Mouse (Mus musculus) cerebellum, adult 11 months (tissue): ENCODE results near the gene Snx29.

Experiments used
- DNase-seq: peaks from one replicate; pipeline ENCODE4 v3.0.0; 2022

The Snx29 gene

DNA sequence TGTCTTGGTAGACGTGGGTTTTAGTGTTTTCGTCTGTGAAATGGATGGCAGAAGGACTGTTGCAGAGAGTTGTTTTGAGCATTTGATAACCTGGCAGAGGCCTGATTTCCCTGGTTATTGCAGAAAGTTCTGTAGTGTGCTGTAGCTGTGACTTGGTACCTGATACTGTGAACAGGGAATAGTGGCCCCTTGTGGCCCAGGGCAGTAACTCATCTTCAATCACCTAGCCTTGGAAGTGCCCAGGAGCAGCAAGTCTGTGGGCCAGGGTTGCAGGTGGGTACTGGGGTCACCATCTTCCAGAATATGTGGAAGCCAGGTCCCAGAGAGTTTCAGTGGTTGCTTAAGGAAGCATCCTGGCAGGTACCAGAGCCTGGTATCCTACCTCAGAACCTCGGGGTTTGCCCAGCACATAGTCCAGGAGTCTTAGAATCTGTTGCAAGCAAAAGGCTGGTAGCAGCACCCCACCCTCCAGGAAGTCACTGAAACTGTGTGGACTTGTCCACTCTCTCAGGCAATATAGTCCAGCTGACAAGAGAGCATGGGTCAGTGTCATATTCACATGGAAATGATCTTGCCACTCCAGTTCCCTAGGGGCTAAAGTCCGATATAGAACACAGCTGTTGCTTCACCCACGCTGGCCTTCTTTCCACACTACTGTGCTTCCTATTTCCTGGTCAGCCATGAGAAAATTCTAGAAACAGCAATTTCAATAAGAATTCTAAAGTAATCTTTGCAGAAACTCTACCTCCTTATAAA lies 281.1 kb downstream of the Snx29 start:
- DNase-seq, result peak; percentile 18

DNA sequence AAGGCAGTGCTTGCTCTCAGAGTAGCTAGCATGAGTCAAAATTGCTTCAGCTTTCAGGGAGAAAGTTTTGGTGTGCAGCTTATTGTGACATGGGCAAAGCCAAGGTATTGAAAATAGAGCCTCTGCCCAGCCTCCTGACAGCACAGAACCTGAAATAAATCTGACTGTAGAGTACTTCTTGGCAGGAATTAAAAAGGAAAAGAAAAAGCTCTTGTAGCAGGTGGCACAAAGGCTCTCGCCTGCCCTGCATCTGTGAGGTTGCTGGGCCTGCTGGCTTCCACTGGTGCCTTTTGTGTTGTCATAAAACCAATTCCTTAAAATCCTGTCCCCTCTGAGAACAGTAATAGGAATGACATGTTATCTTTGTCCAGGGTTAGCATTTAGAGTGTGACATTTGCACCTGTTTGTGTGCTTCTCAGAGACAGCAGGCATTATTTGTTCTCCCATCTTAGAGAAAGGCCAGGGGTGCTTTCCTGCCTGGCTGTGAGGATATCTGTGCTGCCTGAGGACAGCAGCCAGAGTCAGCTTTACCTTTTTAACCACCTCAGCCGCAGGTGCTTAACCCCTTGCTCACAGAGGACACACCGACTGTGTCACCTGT lies 289.9 kb downstream of the Snx29 start:
- no peak for DNase-seq

DNA sequence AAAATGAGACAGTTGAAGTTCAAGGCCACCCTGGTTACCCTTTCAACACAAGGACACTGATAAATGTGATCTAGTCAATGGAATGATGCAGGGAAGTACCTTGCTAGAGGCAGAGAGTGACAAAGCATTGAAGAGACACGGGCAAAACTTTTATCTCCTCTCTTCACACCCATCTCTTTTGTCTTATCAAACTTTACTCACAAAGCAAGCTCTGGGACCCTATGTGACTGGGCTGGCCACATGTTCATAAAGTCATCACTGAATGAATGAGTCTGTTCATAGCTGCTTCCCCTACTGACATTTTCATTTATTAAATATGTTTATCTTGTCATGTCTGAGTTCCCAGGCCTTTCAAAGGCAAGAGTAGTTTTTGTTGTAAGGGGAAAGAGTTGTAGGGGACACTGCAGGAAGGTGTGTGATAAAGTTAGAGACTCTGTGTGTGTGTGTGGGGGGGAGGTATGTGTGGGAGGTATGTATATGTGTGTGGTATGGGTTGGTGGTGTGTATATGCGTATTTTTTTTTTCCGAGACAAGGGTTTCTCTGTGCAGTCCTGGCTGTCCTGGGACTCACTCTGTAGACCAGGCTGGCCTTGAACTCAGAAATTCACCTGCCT lies 291.8 kb downstream of the Snx29 start:
- DNase-seq, result no peak

DNA sequence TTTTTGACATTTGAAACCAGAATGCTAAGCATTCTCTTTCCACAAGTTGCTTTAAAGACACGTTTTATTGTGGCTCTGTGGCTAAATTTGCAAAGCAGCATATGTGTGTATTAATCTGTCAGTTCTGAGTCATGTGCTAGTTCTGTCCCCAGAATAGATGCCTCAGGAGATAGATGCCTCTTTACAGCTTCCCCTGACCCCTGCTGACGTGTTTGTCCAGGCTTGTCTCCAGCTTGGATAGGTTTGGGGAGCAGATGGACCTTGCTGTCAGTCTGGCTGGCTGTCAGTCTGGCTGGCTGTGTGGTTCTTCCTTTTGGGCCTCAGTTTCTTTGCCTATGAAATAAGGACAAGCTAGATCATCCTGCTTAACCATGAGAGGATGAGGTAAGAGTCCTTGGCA lies 292.9 kb downstream of the Snx29 start:
- no peak for DNase-seq

GRCm38 (mm10) chr16:11619951-11620350 lies 297.2 kb downstream of the Snx29 start:
- no peak for DNase-seq

DNA sequence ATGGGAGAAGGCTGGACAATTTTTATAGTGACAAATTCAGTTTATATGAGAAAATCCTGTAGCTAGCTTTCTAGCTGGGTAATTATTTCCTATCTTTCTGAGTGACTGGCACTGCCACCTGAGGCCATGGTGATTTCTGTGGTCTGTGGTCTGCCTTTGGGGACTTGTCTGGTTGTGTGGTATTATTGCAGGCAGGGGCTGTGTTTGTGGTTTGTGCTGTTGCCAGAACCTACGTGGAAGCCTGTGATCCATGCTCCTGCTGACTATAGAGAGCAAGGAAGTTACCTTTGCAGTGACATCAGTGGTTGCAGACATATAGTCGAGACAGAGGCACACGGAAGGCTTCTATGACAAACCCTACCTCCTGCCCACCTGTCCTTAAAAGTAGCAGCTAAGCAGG lies 298.3 kb downstream of the Snx29 start:
- no peak for DNase-seq

DNA sequence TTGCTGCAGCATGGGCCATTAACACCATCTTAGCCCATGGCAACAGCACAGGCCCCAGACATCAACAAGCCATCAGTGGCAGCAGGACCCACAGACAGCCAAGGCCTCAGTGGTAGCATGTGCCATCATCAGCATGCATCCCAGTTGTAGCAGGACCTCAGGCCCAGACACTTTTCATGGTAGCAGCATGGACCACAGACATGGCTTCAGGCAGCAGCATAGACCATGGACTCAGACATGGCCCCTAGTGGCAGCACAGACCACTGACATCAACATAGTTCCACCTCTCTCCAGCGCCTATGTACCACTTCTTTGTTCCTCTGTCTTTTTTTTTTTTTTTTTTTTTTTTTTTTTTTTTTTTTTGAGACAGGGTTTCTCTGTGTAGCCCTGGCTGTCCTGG lies 299.0 kb downstream of the Snx29 start:
- no peak for DNase-seq

DNA sequence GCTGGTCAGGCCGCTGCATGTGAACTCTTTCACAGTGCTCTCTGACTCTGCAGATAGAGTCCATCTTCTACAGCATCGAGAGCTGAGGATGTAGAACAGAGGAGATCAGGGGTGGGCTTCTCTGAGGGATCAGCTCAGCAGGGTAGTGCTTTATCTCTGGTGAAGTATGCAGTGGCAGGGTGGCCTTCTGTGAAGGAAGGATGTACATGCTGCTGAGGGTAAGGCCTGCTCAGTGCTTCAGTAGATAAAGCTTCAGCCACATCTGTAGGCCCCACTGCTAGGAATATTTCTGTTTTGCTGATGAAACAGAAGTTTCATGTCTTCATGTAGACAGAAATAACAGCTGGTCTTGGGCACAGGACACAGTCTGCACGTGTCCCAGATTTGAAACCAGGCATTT lies 300.3 kb downstream of the Snx29 start:
- no peak for DNase-seq

DNA sequence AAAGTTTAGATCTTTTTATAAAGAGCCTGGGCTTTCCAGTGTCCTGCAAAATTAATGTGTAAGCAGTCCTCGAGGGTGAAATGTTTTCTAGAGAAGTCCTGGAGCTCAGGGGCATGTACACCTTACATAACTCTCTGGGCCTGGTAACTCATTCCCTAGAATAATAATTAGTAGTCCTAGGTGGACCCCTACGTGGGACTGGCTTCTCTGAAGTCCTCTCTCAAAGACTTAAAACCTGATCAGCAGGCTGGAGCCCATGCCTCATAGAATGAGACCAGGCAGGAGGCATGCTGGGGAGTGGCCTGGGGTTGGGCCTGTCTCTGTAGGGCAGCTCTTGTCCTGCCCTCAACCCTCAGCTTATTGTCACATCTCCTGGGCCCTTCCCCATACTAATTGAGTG lies 301.4 kb downstream of the Snx29 start:
- no peak for DNase-seq

DNA sequence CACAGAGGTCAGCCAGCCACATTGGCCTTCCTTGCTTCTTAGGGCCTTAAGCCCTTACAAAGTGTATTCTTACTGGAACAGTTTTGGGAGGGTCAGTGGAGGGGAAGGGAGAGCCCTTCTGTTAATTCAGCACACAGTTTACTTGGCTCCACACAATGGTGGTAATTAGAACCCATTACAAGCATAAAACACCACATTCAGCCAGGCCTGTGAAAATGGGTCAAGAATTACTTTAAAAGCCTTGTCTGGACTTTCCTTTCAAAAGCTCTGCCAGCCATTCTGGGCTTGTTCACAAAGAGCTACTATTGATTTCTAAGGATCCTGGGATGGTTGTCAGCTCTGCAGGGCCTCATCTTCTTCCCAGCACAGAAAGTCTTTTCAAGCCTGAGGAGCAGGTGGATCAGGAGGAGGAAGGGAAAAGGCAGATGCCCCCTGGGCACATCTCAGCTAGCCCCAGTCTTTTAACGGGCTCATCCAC lies 303.3 kb downstream of the Snx29 start:
- no peak for DNase-seq

GRCm38 (mm10) chr16:11626616-11627015 lies 303.9 kb downstream of the Snx29 start:
- no peak for DNase-seq

- no peak for DNase-seq
Observed at GRCm38 (mm10) chr16:11627866-11628638, 305.3 kb downstream of the Snx29 start.

DNA sequence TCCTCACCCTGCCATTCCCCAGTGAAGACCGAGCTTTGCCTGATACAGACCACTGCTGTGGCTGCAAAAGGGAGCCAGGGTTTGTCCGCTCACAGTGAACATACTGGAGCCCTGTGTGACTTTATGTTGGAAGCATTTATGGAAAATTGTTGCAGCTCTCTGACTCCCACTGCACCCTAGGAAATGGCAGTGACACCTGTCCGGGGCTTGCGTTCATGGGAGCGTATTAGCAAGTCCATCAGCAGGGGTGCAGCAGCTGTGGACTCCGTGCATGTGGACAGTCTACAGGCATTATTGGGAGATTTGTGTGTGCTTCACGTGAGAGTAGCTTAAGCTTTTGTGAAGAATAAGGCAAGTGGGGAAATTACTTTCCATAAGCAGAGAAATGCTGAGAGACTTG lies 307.0 kb downstream of the Snx29 start:
- DNase-seq, result no peak

GRCm38 (mm10) chr16:11630489-11630888 lies 307.8 kb downstream of the Snx29 start:
- no peak for DNase-seq

GRCm38 (mm10) chr16:11632205-11632747 lies 309.6 kb downstream of the Snx29 start:
- DNase-seq, result no peak

- DNase-seq, result no peak
Observed at GRCm38 (mm10) chr16:11636196-11636733, 313.6 kb downstream of the Snx29 start.

DNA sequence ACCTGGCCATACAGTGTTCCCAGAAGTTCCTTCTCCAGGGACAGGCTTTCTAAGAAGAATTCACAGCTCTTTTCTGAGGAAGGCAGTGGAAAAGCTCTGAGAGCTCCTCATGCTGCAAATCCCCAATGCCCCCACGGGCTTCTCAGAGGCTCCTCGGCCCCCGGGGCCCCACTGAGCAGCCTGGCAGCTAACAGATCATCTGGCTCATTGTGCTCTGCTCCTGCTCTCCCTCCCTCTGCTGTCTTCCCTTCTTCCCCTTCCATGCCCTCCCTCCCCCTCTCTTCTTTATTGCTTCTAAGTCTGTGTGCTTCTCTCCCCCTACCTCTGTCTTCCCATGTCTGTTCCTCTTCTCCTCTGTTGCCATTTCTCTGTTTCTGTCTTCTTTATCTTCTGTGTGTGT lies 314.2 kb downstream of the Snx29 start:
- no peak for DNase-seq

DNA sequence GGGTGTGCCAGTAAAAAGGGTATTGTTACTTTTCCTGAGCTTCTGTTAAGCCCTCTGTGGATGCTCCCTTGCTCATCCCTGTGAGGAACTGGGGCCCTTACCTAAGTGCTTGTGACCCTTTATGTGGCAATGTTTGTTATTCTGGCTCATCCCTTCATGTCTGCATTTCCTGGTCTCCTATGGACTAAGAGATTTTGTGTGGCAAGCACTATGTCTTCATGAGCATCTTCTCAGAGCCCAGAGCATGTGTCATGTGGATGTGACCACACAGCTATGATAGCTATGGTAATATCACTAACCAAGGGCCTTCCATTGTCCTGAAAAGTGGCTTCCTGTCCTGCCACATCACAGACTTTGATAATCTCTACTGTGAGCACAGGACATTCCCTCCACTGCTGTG lies 315.1 kb downstream of the Snx29 start:
- no peak for DNase-seq

DNA sequence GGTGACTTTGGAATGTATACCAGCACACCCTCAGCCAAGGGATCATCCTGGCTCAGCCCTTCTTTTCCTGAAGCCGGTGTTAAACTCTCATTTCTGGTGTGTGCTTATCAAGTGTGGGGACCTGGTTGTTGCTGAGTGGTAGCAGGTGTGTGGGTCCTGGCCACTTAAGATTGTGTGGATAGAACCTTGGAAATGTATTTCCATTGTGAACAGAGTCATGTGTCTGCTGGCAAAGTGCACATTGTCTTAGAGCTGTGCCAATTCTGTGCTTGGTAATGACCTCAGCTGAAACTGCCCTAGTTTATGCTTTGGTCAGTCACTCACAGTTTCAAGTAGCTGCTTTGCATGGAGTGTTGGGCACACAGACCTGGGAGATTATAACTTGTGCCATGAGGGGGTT lies 316.0 kb downstream of the Snx29 start:
- no peak for DNase-seq

GRCm38 (mm10) chr16:11639936-11640335 lies 317.2 kb downstream of the Snx29 start:
- no peak for DNase-seq

- no peak for DNase-seq
Observed at GRCm38 (mm10) chr16:11643603-11644002, 320.9 kb downstream of the Snx29 start.

DNA sequence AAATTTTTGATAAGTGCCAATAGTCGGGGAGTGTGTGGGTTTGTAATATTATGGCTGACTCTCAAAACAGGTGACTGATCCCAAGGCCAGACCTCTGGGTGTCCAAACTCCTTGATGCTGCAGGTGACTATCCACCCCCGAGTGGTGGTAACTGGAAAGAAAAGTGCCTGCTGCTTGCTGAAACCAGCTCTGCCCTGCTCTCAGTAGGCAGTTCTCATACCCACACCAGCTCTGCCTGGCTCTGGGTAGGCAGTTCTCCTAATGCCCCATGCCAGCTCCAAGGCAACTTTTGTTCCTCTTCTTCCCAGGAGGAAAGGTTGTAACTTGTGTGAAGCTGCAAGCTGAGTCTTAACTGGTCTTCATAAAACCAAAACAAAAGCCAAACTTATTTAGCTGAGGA lies 321.7 kb downstream of the Snx29 start:
- no peak for DNase-seq

- DNase-seq, result no peak
Observed at GRCm38 (mm10) chr16:11645668-11646067, 323.0 kb downstream of the Snx29 start.
